Mouse (Mus musculus) E14TG2a.4 (cell line): ENCODE measurements around the gene Cux2.

Experiments
- CTCF ChIP-seq: conservative IDR thresholded peaks from 2 replicates; pipeline ENCODE4 v1.5.1; 2014; ENCODE audit warnings: low read length
- NANOG ChIP-seq: IDR thresholded peaks from 2 replicates; pipeline ENCODE4 v1.6.1; 2014; ENCODE audit warnings: borderline replicate concordance, low read length, mixed read lengths
- POU5F1 ChIP-seq: IDR thresholded peaks from 2 replicates; pipeline ENCODE4 v1.6.1; 2014; ENCODE audit warnings: low read length, borderline replicate concordance

- no peak for TF ChIP-seq CTCF
- TF ChIP-seq NANOG = no peak
- TF ChIP-seq POU5F1 = no peak
Observed at GRCm38 (mm10) chr5:121968999-121969398, 80.9 kb downstream of the Cux2 start.
